Mouse (Mus musculus) lung, postnatal 0 days (tissue): ENCODE measurements at regions not wholly inside any gene's neighbourhood (a gene's known extent, or its start where the extent isn't known, plus 50 kb on each side); places are given as distances from the start of the nearest gene placed in this dataset.

Source experiments
- CTCF ChIP-seq: IDR thresholded peaks from 2 replicates; pipeline ENCODE4 v1.5.1; 2016; ENCODE audit warnings: antibody characterized with exemption, mild to moderate bottlenecking
- EP300 ChIP-seq: IDR thresholded peaks from 2 replicates; pipeline ENCODE4 v1.6.1; 2016; ENCODE audit warnings: antibody characterized with exemption, mild to moderate bottlenecking, control low read depth

GRCm38 (mm10) chr12:107250747-107251470 is 237.5 kb upstream of the 3110018I06Rik start:
- TF ChIP-seq CTCF: no peak
- TF ChIP-seq EP300: no peak
